Mouse (Mus musculus) midbrain, embryonic 11.5 days (tissue): Measurements from ENCODE around the gene Trat1. TPM values are rescaled to one million over a fixed set of nuclear protein-coding genes. Genes with fewer than 3 reads are reported as not detected.

ENCODE experiments used
- ATAC-seq: fragments of 200-750 bp; cut with Nextera tagmentation; 2 replicates; pipeline ENCODE4 v1.8.0; 2017; ENCODE audit warnings: moderate TSS enrichment, moderate library complexity; ENCODE audit not compliant: low FRiP score
- DNase-seq: peaks from one replicate; pipeline ENCODE4 v3.0.0; 2015; ENCODE audit warnings: low spot score; ENCODE audit errors: missing footprints
- H3K27ac ChIP-seq: fragments of 300-500 bp; sonication (generic); 2 replicates; pipeline ENCODE4 v1.5.1; 2014; ENCODE audit warnings: low read depth, low read length
- H3K27me3 ChIP-seq: fragments of 300-500 bp; sonication (generic); 2 replicates; pipeline ENCODE4 v1.6.1; 2014; ENCODE audit warnings: mild to moderate bottlenecking, low read length, moderate library complexity, mixed read lengths; ENCODE audit not compliant: control insufficient read depth, insufficient read depth
- H3K36me3 ChIP-seq: fragments of 300-500 bp; sonication (generic); 2 replicates; pipeline ENCODE4 v1.6.1; 2014; ENCODE audit warnings: mild to moderate bottlenecking, low read length, moderate library complexity, mixed read lengths; ENCODE audit not compliant: control insufficient read depth, insufficient read depth
- H3K4me1 ChIP-seq: fragments of 300-500 bp; sonication (generic); 2 replicates; pipeline ENCODE4 v1.6.1; 2014; ENCODE audit warnings: low read length; ENCODE audit not compliant: control insufficient read depth, insufficient read depth
- H3K4me2 ChIP-seq: fragments of 300-500 bp; sonication (generic); 2 replicates; pipeline ENCODE4 v1.6.1; 2014; ENCODE audit warnings: mild to moderate bottlenecking, moderate library complexity
- H3K4me3 ChIP-seq: fragments of 300-500 bp; sonication (generic); 2 replicates; pipeline ENCODE4 v1.5.1; 2014; ENCODE audit warnings: low read depth, low read length
- H3K9ac ChIP-seq: fragments of 300-500 bp; sonication (generic); 2 replicates; pipeline ENCODE4 v1.6.1; 2014; ENCODE audit warnings: low read length
- H3K9me3 ChIP-seq: fragments of 300-500 bp; sonication (generic); 2 replicates; pipeline ENCODE4 v1.6.1; 2016; ENCODE audit warnings: low read length; ENCODE audit not compliant: control insufficient read depth
- WGBS: fragments of 180-500 bp; shearing (Covaris S2); extraction: QIAGEN DNeasy Blood & Tissue Kit; methylation state at CpG from one replicate; pipeline ENCODE4 v1.1.7; 2014; 5-methylcytosine and 5-hydroxymethylcytosine counted together
- polyA plus RNA-seq: library from polyadenylated mRNA; unstranded; fragments of >200 nt; fragmentation: Nextera tagmentation; extraction: Ambion mirVana; gene quantifications from 2 replicates; pipeline ENCODE4 v1.2.1, GENCODE M21; 2014

Trat1 gene
- 0.04 TPM in 1 of 2 replicates, not detected in the other for polyA plus RNA-seq

GRCm38 (mm10) chr16:48771971-48772445 is at the start of gene Trat1:
Trat1 (minus strand) TSS chr16:48772021.
- no peak within 1 kb of the TSS for H3K9ac ChIP-seq
- WGBS, result 89% methylated on average over 3 of the region's 3 CpGs
- H3K9me3 ChIP-seq, result no peaks in the 10 kb centered on the region
- ATAC-seq, result no peak
- no peaks in the 10 kb centered on the region for H3K4me1 ChIP-seq
- H3K27ac ChIP-seq, result no peak within 1 kb of the TSS
- no peaks in the 10 kb centered on the region for H3K27me3 ChIP-seq
- no peak within 1 kb of the TSS for H3K4me2 ChIP-seq
- no peaks in the 10 kb centered on the region for H3K36me3 ChIP-seq
- no peak within 1 kb of the TSS for H3K4me3 ChIP-seq
- DNase-seq, result no peak

GRCm38 (mm10) chr16:48818524-48818923 is 46.7 kb upstream of the Trat1 start:
- Histone ChIP-seq H3K4me2 (no peak overlapping the region), H3K36me3 (no peaks in the 10 kb centered on the region), H3K9me3 (no peaks in the 10 kb centered on the region), H3K27ac (no peak overlapping the region), H3K4me3 (no peak overlapping the region), H3K27me3 (no peaks in the 10 kb centered on the region), H3K9ac (no peak overlapping the region), H3K4me1 (no peaks in the 10 kb centered on the region)
- WGBS, result 97% methylated on average over 6 of the region's 6 CpGs
- DNase-seq (no peak), ATAC-seq (no peak)

- Histone ChIP-seq H3K27ac (no peak within 1 kb of the TSS), H3K27me3 (no peaks in the 10 kb centered on the region), H3K9me3 (no peaks in the 10 kb centered on the region), H3K4me2 (no peak within 1 kb of the TSS), H3K4me3 (no peak within 1 kb of the TSS), H3K36me3 (no peaks in the 10 kb centered on the region), H3K9ac (no peak within 1 kb of the TSS), H3K4me1 (no peaks in the 10 kb centered on the region)
- DNase-seq (no peak), ATAC-seq (no peak)
- WGBS, result 94% methylated on average over 2 of the region's 2 CpGs
Observed at GRCm38 (mm10) chr16:48816695-48817094, 44.9 kb upstream of the Trat1 start, which contains the start of gene Retnlb. Retnlb (plus strand) TSS chr16:48816856.

- no peak overlapping the region for H3K27ac ChIP-seq
- no peak for DNase-seq
- no peak overlapping the region for H3K4me2 ChIP-seq
- H3K27me3 ChIP-seq, result no peaks in the 10 kb centered on the region
- H3K9me3 ChIP-seq, result no peaks in the 10 kb centered on the region
- 90% methylated on average over 7 of the region's 7 CpGs for WGBS
- no peak for ATAC-seq
- H3K4me3 ChIP-seq, result no peak overlapping the region
- no peak overlapping the region for H3K9ac ChIP-seq
- no peaks in the 10 kb centered on the region for H3K36me3 ChIP-seq
- H3K4me1 ChIP-seq, result no peaks in the 10 kb centered on the region
Observed at GRCm38 (mm10) chr16:48811881-48812436, 40.1 kb upstream of the Trat1 start.

- no peak overlapping the region for H3K4me3 ChIP-seq
- H3K4me1 ChIP-seq, result no peaks in the 10 kb centered on the region
- WGBS, result 53% methylated on average over 2 of the region's 2 CpGs
- no peak overlapping the region for H3K4me2 ChIP-seq
- no peaks in the 10 kb centered on the region for H3K27me3 ChIP-seq
- H3K9me3 ChIP-seq, result no peaks in the 10 kb centered on the region
- H3K27ac ChIP-seq, result no peak overlapping the region
- no peak for ATAC-seq
- H3K9ac ChIP-seq, result no peak overlapping the region
- DNase-seq, result no peak
- no peaks in the 10 kb centered on the region for H3K36me3 ChIP-seq
Observed at GRCm38 (mm10) chr16:48809374-48809773, 37.6 kb upstream of the Trat1 start.

GRCm38 (mm10) chr16:48806521-48806920 is 34.7 kb upstream of the Trat1 start:
- 84% methylated on average over 1 of the region's 1 CpGs for whole genome bisulfite sequencing
- DNase-seq (no peak), ATAC-seq (no peak)
- Histone ChIP-seq H3K36me3 (no peaks in the 10 kb centered on the region), H3K9ac (no peak overlapping the region), H3K27ac (no peak overlapping the region), H3K9me3 (no peaks in the 10 kb centered on the region), H3K4me2 (no peak overlapping the region), H3K27me3 (no peaks in the 10 kb centered on the region), H3K4me3 (no peak overlapping the region), H3K4me1 (no peaks in the 10 kb centered on the region)

GRCm38 (mm10) chr16:48805412-48805811 is 33.6 kb upstream of the Trat1 start:
- H3K27me3 ChIP-seq, result no peaks in the 10 kb centered on the region
- no peaks in the 10 kb centered on the region for H3K4me1 ChIP-seq
- no peak overlapping the region for H3K4me3 ChIP-seq
- no peak overlapping the region for H3K27ac ChIP-seq
- no peaks in the 10 kb centered on the region for H3K9me3 ChIP-seq
- no peak for DNase-seq
- 68% methylated on average over 1 of the region's 1 CpGs for WGBS
- no peak overlapping the region for H3K4me2 ChIP-seq
- no peak overlapping the region for H3K9ac ChIP-seq
- ATAC-seq, result no peak
- H3K36me3 ChIP-seq, result no peaks in the 10 kb centered on the region

GRCm38 (mm10) chr16:48800906-48801305 is 29.1 kb upstream of the Trat1 start:
- no peaks in the 10 kb centered on the region for H3K27me3 ChIP-seq
- WGBS, result 93% methylated on average over 2 of the region's 2 CpGs
- DNase-seq (no peak), ATAC-seq (no peak)
- H3K4me2 ChIP-seq, result no peak overlapping the region
- H3K4me3 ChIP-seq, result no peak overlapping the region
- no peak overlapping the region for H3K9ac ChIP-seq
- H3K4me1 ChIP-seq, result no peaks in the 10 kb centered on the region
- no peaks in the 10 kb centered on the region for H3K36me3 ChIP-seq
- H3K9me3 ChIP-seq, result no peaks in the 10 kb centered on the region
- H3K27ac ChIP-seq, result no peak overlapping the region

GRCm38 (mm10) chr16:48799470-48799869 is 27.6 kb upstream of the Trat1 start:
- ATAC-seq (no peak), DNase-seq (no peak)
- Histone ChIP-seq H3K27me3 (no peaks in the 10 kb centered on the region), H3K4me1 (no peaks in the 10 kb centered on the region), H3K4me2 (no peak overlapping the region), H3K27ac (no peak overlapping the region), H3K9me3 (no peaks in the 10 kb centered on the region), H3K9ac (no peak overlapping the region), H3K4me3 (no peak overlapping the region), H3K36me3 (no peaks in the 10 kb centered on the region)
- 79% methylated on average over 3 of the region's 3 CpGs for WGBS
